Mouse (Mus musculus): Measurements from ENCODE around the gene Olfr1234.

The Olfr1234 gene

DNA sequence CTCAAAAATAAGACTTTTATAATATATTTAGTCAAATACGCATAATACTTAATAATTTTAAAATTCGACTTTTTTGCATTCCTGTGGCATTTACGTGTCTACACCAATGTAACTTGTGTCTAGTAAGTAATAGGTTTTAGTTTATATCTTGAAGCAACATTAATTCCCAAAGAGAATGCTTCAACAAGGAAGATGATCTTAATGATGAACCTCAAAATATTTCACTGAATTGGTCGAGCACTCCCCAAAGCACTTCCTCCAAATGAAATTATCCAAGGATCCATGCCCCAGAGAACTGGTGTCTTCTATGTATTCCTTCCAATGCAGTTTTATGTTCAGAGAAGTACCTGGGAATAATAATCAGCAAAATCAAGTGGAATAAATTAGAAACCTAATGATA is at the start of gene Olfr1234:
Gene Olfr1234, minus strand, starts transcription at position 101 of the 400 bp plus-strand sequence.
- DNase-seq = no peak

DNA sequence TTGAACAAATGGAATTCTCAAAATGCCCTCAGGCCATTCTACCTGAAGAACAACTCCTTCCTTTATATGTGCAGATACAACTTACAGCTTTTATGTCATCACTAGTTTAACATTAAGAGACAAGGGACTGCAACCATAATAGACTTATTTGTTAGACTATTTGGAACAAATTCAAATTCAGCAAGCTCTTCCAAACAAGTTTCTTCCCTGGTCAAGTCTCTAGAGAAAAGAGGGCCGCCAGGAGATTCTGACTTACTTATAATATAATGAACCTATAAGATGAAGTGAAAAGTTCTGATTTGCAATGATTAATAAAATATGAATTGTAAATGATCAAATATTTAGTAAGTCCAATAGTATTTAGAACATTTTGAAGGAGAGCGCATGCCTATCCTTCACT is 44.9 kb upstream of the Olfr1234 start, which contains the start of gene Olfr1238:
Gene Olfr1238, minus strand, starts transcription at position 101 of the 400 bp plus-strand sequence.
- DNase-seq = no peak

DNA sequence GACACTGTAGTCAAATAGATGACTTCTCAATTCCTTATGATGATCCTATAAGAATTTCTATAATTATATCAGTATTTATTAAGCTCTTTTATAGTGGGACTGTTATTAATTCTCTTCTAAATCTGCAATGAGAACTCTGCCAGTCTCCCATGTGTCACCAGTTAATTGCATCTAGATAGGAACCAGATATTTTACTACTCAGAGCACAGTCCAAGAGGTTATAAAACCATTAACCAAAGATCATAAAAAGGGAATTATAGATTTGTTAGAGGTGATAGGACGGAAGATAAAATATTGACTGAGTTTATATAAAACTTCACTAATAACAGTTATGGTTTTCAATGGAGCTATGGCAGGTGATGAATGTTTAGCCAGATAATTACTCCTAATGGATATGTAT is 36.2 kb upstream of the Olfr1234 start:
- DNase-seq = no peak

DNA sequence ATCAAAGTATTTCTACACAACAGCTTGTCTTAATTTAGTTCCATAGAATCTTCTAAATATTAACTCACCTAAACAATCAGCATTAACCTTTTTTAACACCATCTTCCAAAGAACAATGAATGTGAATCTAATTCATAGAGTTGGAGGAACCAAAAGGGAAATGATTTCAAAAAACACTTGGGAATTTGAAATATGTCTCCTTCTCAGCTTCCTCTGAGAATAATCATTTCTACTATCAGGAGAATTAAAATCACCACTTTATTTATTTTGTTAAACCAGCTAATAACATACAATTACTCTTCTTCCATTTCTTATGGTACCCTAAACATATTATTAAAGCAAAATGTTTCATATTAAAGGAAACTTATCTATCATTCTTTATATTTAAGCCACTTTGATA is 22.4 kb downstream of the Olfr1234 start, which contains the start of gene Olfr1233:
Gene Olfr1233, minus strand, starts transcription at position 101 of the 400 bp plus-strand sequence.
- DNase-seq = no peak

DNA sequence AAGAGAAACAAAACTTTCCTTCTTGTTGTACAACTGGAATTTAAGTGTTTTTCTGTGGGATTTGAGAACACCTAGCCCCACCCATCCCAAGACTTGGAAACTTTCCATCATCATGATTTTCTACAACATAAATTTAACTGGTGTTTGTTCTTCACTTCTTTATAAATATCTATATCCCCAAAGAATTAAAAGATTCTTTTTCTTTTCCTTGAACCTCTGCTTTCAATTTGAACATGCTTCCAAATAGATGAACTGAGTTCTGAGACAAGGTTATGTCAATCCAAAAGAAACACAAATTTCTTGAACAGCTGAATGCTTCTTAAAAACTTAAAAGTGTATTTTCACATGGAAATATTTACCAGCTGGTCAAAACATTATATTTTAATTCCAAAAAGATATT is 35.1 kb downstream of the Olfr1234 start, which contains the start of gene Olfr1232:
Gene Olfr1232, minus strand, starts transcription at position 101 of the 400 bp plus-strand sequence.
- no peak for DNase-seq
